In the genomic region with DNA sequence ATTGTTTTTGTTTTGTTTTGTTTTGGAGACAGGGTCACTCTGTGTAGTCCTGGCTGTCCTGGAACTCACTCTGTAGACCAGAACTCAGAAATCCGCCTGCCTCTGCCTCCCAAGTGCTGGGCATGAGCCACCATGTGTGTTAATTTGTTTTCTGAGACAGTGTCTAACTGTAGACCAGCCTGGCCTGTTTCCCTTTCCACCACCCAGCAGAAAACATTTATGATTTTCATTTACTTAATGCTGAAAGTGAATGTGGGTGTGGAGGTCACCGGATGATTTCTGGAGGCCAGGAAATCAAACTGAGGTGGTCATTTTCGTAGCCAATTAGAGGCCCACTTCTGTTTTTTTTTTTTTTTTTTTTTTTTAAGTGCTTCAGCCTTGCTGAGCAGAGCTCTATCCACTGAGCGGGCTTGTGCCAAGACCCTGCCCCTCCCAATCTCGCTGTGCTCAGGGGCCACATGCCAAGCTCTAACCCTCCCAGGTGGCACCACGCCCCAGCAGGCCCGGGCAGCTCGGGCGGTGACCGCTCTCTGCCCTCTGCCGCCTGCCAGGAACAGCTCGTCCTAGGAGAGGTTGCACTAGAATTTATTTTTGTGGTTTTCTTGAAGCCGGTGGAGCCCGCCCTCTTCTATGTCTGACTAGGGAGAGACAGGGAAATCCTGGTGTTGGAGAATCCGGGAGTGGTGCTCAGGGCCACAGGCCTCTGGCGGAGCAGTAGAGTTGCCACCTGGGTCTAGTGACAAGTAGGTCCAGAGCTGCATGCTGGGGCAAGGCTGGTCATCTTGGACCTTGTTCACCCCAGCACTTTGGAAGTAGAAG, we compare ENCODE assay signal across 8 mouse cellular contexts. TPM values are rescaled to one million over a fixed set of nuclear protein-coding genes. Genes with fewer than 3 reads are reported as not detected.
DNase-seq lines count a peak whose midpoint lies in the region; ATAC-seq and TF ChIP-seq lines count a peak whose summit lies in the region.

No protein-coding gene starts in this region.

- 21% methylated on average over 16 of the region's 16 CpGs for WGBS in intestine, embryonic 15.5 days
- 13% methylated on average over 16 of the region's 16 CpGs for WGBS in liver, postnatal 0 days (ENCODE audit: insufficient replicate concordance)

- peak; percentile 33 for ATAC-seq in granulocyte monocyte progenitor cell, adult 5-6 weeks (replicated peaks; ENCODE audit: poor library complexity, severe bottlenecking)
- ATAC-seq in intestine, embryonic 15.5 days = peak; percentile 68
- peak; percentile 63 for ATAC-seq in liver, postnatal 0 days

- peak overlapping the region; percentile 82 for H3K27ac ChIP-seq in intestine, embryonic 15.5 days
- H3K27ac ChIP-seq in liver, postnatal 0 days (ENCODE audit: low read depth) = peak overlapping the region; percentile 93

- H3K4me1 ChIP-seq in intestine, embryonic 15.5 days (replicated peaks) = peaks cover 30% of the 10 kb centered on the region
- peaks cover 35% of the 10 kb centered on the region for H3K4me1 ChIP-seq in liver, postnatal 0 days (ENCODE audit: insufficient read depth)

- H3K36me3 ChIP-seq in intestine, embryonic 15.5 days = peaks cover 28% of the 10 kb centered on the region
- peaks cover 37% of the 10 kb centered on the region for H3K36me3 ChIP-seq in liver, postnatal 0 days (replicated peaks; ENCODE audit: insufficient read depth, low read length)

- peak overlapping the region; percentile 18; the same call in 1 of the 2 replicates for H3K9ac ChIP-seq in intestine, embryonic 15.5 days
- peak overlapping the region; percentile 50; the same call in 1 of the 2 replicates for H3K9ac ChIP-seq in liver, postnatal 0 days (replicated peaks)

- H3K4me2 ChIP-seq in intestine, embryonic 15.5 days (replicated peaks) = peak overlapping the region; percentile 45
- peak overlapping the region; percentile 60 for H3K4me2 ChIP-seq in liver, postnatal 0 days (ENCODE audit: low read depth, low read length)

- no peaks in the 10 kb centered on the region for H3K9me3 ChIP-seq in intestine, embryonic 15.5 days
- no peaks in the 10 kb centered on the region for H3K9me3 ChIP-seq in liver, postnatal 0 days (ENCODE audit: low read length)

- H3K27me3 ChIP-seq in intestine, embryonic 15.5 days (replicated peaks) = no peaks in the 10 kb centered on the region
- H3K27me3 ChIP-seq in liver, postnatal 0 days (ENCODE audit: insufficient read depth, low read length) = no peaks in the 10 kb centered on the region

- DNase-seq in thymus, postnatal 4 days = peak; percentile 47
- DNase-seq in thymus, postnatal 25 days = no peak
- DNase-seq in cerebellum, postnatal 14 days = peak; percentile 76 to 80
- DNase-seq in liver, postnatal 0 days = peak; percentile 76
- peak; percentile 65 for DNase-seq in ovary, postnatal 10 days (ENCODE audit: low spot score)
- DNase-seq in layer of hippocampus, adult 11-12 months (ENCODE audit: low spot score) = no peak

- no peak for TF ChIP-seq CTCF in liver, postnatal 0 days (IDR thresholded peaks at IDR 0.05; ENCODE audit: low read depth)

- no peak overlapping the region for H3K4me3 ChIP-seq in intestine, embryonic 15.5 days (replicated peaks)
- H3K4me3 ChIP-seq in liver, postnatal 0 days (ENCODE audit: low read depth, low read length) = peak overlapping the region; percentile 19; the same call in 1 of the 2 replicates

- TF ChIP-seq EP300 in liver, postnatal 0 days (IDR thresholded peaks at IDR 0.05; ENCODE audit: low read depth) = peak; percentile 21; the same call in 1 of the 2 replicates

RNA-seq across cellular contexts. Expression of gene Btbd2, which starts 7.5 kb away (rescaled TPM):
- total RNA-seq in granulocyte monocyte progenitor cell, adult 5-6 weeks (2014; fragmentation: Nextera tagmentation) = 26.1 and 34.6 TPM in 2 replicates
- total RNA-seq in granulocyte monocyte progenitor cell, adult 5-6 weeks (2017) = 13.3 and 34.8 TPM in 2 replicates
- polyA plus RNA-seq in intestine, embryonic 15.5 days (2015; fragmentation: Nextera tagmentation; extraction: Ambion mirVana) = 54.9 and 62.4 TPM in 2 replicates
- 10.7 and 11.5 TPM in 2 replicates for polyA plus RNA-seq in liver, postnatal 0 days (2015; fragmentation: Nextera tagmentation; extraction: Ambion mirVana)

RNA-seq across cellular contexts. Expression of gene Mknk2, which starts 13.5 kb away (rescaled TPM):
- total RNA-seq in granulocyte monocyte progenitor cell, adult 5-6 weeks (2014; fragmentation: Nextera tagmentation) = 49.2 and 63.3 TPM in 2 replicates
- 37.7 and 58.0 TPM in 2 replicates for total RNA-seq in granulocyte monocyte progenitor cell, adult 5-6 weeks (2017)
- 68.8 and 73.0 TPM in 2 replicates for polyA plus RNA-seq in intestine, embryonic 15.5 days (2015; fragmentation: Nextera tagmentation; extraction: Ambion mirVana)
- 45.8 and 46.1 TPM in 2 replicates for polyA plus RNA-seq in liver, postnatal 0 days (2015; fragmentation: Nextera tagmentation; extraction: Ambion mirVana)

RNA-seq across cellular contexts. Expression of gene Mob3a, which starts 37.4 kb away (rescaled TPM):
- 34.1 and 37.2 TPM in 2 replicates for total RNA-seq in granulocyte monocyte progenitor cell, adult 5-6 weeks (2014; fragmentation: Nextera tagmentation)
- total RNA-seq in granulocyte monocyte progenitor cell, adult 5-6 weeks (2017) = 34.2 and 59.8 TPM in 2 replicates
- polyA plus RNA-seq in intestine, embryonic 15.5 days (2015; fragmentation: Nextera tagmentation; extraction: Ambion mirVana) = 40.4 and 43.0 TPM in 2 replicates
- polyA plus RNA-seq in liver, postnatal 0 days (2015; fragmentation: Nextera tagmentation; extraction: Ambion mirVana) = 14.7 and 17.3 TPM in 2 replicates

RNA-seq across cellular contexts. Expression of gene Izumo4, which starts 37.6 kb away (rescaled TPM):
- total RNA-seq in granulocyte monocyte progenitor cell, adult 5-6 weeks (2014; fragmentation: Nextera tagmentation) = 9.0 and 17.3 TPM in 2 replicates
- 7.1 and 7.8 TPM in 2 replicates for total RNA-seq in granulocyte monocyte progenitor cell, adult 5-6 weeks (2017)
- polyA plus RNA-seq in intestine, embryonic 15.5 days (2015; fragmentation: Nextera tagmentation; extraction: Ambion mirVana) = 22.3 and 26.5 TPM in 2 replicates
- 7.9 and 10.4 TPM in 2 replicates for polyA plus RNA-seq in liver, postnatal 0 days (2015; fragmentation: Nextera tagmentation; extraction: Ambion mirVana)

RNA-seq across cellular contexts. Expression of gene Csnk1g2, which starts 41.8 kb away (rescaled TPM):
- 47.7 and 65.2 TPM in 2 replicates for total RNA-seq in granulocyte monocyte progenitor cell, adult 5-6 weeks (2014; fragmentation: Nextera tagmentation)
- total RNA-seq in granulocyte monocyte progenitor cell, adult 5-6 weeks (2017) = 112 and 127 TPM in 2 replicates
- polyA plus RNA-seq in intestine, embryonic 15.5 days (2015; fragmentation: Nextera tagmentation; extraction: Ambion mirVana) = 134 and 152 TPM in 2 replicates
- 41.4 and 45.8 TPM in 2 replicates for polyA plus RNA-seq in liver, postnatal 0 days (2015; fragmentation: Nextera tagmentation; extraction: Ambion mirVana)

Comparison
In these comparisons a context has a peak if more than half of its experiments do, and no peak if none do; other contexts are left out.
1. DNase-seq: peak in thymus, postnatal 4 days (single experiment), cerebellum, postnatal 14 days (2 of 2), liver, postnatal 0 days (single experiment) and ovary, postnatal 10 days (single experiment); none in thymus, postnatal 25 days (single experiment) and layer of hippocampus, adult 11-12 months (single experiment).
2. Peak in every context shown above with its lines, with median percentiles within 50 percentile points of each other: ATAC-seq.